Mouse (Mus musculus) kidney, adult 9 months (tissue): ENCODE data around the gene Poc5.

Experiments
- DNase-seq: peaks from one replicate; pipeline ENCODE4 v3.0.0; 2022

Poc5 gene

GRCm38 (mm10) chr13:96388042-96388888 lies at the start of gene Poc5:
Gene Poc5, plus strand, starts transcription at chr13:96388294.
- DNase-seq = peak; percentile 100

- DNase-seq = no peak
Observed at GRCm38 (mm10) chr13:96341461-96341860, 46.6 kb upstream of the Poc5 start.

GRCm38 (mm10) chr13:96344778-96345177 lies 43.3 kb upstream of the Poc5 start:
- no peak for DNase-seq

GRCm38 (mm10) chr13:96346581-96346980 lies 41.5 kb upstream of the Poc5 start:
- DNase-seq = no peak

GRCm38 (mm10) chr13:96350207-96350606 lies 37.9 kb upstream of the Poc5 start:
- DNase-seq = no peak

- DNase-seq = no peak
Observed at GRCm38 (mm10) chr13:96351264-96351663, 36.8 kb upstream of the Poc5 start.

- no peak for DNase-seq
Observed at GRCm38 (mm10) chr13:96375519-96375918, 12.6 kb upstream of the Poc5 start.

GRCm38 (mm10) chr13:96376871-96377270 lies 11.2 kb upstream of the Poc5 start:
- no peak for DNase-seq

GRCm38 (mm10) chr13:96377883-96378282 lies 10.2 kb upstream of the Poc5 start:
- no peak for DNase-seq

GRCm38 (mm10) chr13:96389301-96389700 lies 1.2 kb downstream of the Poc5 start:
- no peak for DNase-seq

GRCm38 (mm10) chr13:96401251-96401650 lies 13.2 kb downstream of the Poc5 start:
- peak; percentile 65 for DNase-seq

- DNase-seq = no peak
Observed at GRCm38 (mm10) chr13:96405518-96405917, 17.4 kb downstream of the Poc5 start.

GRCm38 (mm10) chr13:96407040-96407439 lies 18.9 kb downstream of the Poc5 start:
- DNase-seq = peak; percentile 29

- no peak for DNase-seq
Observed at GRCm38 (mm10) chr13:96408786-96409185, 20.7 kb downstream of the Poc5 start.

GRCm38 (mm10) chr13:96414384-96414783 lies 26.3 kb downstream of the Poc5 start:
- DNase-seq = no peak

GRCm38 (mm10) chr13:96416380-96416779 lies 28.3 kb downstream of the Poc5 start:
- no peak for DNase-seq

- DNase-seq = no peak
Observed at GRCm38 (mm10) chr13:96417261-96417813, 29.2 kb downstream of the Poc5 start.

GRCm38 (mm10) chr13:96418487-96418886 lies 30.4 kb downstream of the Poc5 start:
- DNase-seq = no peak

GRCm38 (mm10) chr13:96421230-96421629 lies 33.1 kb downstream of the Poc5 start:
- no peak for DNase-seq

GRCm38 (mm10) chr13:96424496-96425274 lies 36.6 kb downstream of the Poc5 start:
- no peak for DNase-seq

- DNase-seq = no peak
Observed at GRCm38 (mm10) chr13:96426044-96426443, 38.0 kb downstream of the Poc5 start.

GRCm38 (mm10) chr13:96428531-96428930 lies 40.4 kb downstream of the Poc5 start:
- no peak for DNase-seq

- peak; percentile 94 for DNase-seq
Observed at GRCm38 (mm10) chr13:96431595-96432156, 43.6 kb downstream of the Poc5 start.
